23 mouse cellular contexts compared by ENCODE assay signal in the genomic region with DNA sequence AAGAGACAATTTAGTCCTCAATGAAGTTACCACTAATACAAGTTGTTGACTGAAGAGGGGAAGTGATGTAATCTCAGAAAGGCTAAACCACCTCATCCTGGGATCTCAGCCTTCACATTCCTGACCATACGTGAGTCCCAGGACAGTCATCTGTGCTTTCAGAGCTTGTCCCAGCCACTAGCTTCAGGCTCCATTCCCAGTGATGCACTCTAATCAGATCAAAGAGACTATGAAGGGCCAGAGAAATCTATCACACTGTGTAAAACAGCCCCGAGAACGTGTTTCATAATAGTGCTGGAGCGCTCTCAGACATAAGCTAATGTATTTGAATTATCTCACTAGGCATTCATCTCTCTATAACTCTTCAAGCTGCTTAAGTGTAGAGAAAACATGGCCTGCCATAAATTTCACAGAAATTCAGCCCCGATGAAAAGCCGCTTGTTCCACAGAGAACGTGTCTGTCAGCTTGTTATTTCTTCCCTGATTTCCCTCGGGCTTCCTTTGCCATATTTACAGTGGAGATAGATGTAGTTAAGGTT.
DNase-seq lines count a peak whose midpoint lies in the region; ATAC-seq and TF ChIP-seq lines count a peak whose summit lies in the region.
"Had no signal": no experiment of that assay in that cellular context is flagged by ENCODE, and none has a peak within 500 bp of the region (broad histone marks: within the 10 kb centered on the region; RNA-seq: fewer than 3 reads in every experiment).

No protein-coding gene starts in this region.

- H3K9ac ChIP-seq in hindbrain, embryonic 14.5 days, result no peak overlapping the region
- no peak overlapping the region for H3K9ac ChIP-seq in midbrain, embryonic 14.5 days (replicated peaks; ENCODE audit: low read length)
- no peak overlapping the region for H3K9ac ChIP-seq in midbrain, embryonic 16.5 days (ENCODE audit: low read depth, low read length)
- H3K9ac ChIP-seq: embryonic facial prominence, embryonic 15.5 days; forebrain, embryonic 15.5 days; heart, embryonic 15.5 days; limb, embryonic 12.5 days; liver, embryonic 13.5 days had no signal

- H3K27ac ChIP-seq in hindbrain, embryonic 14.5 days, result no peak overlapping the region
- no peak overlapping the region for H3K27ac ChIP-seq in hindbrain, embryonic 10.5 days
- H3K27ac ChIP-seq in midbrain, embryonic 14.5 days (replicated peaks; ENCODE audit: low read depth, low read length), result no peak overlapping the region
- no peak overlapping the region for H3K27ac ChIP-seq in midbrain, embryonic 10.5 days (replicated peaks)
- peak overlapping the region; percentile 26; the same call in 1 of the 2 replicates for H3K27ac ChIP-seq in midbrain, embryonic 16.5 days (ENCODE audit: low read length)
- H3K27ac ChIP-seq: embryonic facial prominence, embryonic 15.5 days; forebrain, embryonic 15.5 days; heart, embryonic 15.5 days; limb, embryonic 12.5 days; liver, embryonic 13.5 days; stomach, postnatal 0 days had no signal

- ATAC-seq in hindbrain, embryonic 14.5 days (ENCODE audit: low FRiP score), result peak; percentile 43; the same call in 1 of the 2 replicates
- ATAC-seq in midbrain, embryonic 14.5 days (ENCODE audit: low FRiP score, low TSS enrichment), result no peak
- ATAC-seq in midbrain, embryonic 16.5 days, result 0 out of 2 replicates have a peak, but pooled peaks have one; percentile 40
- ATAC-seq: forebrain, embryonic 15.5 days; intestine, embryonic 16.5 days had no signal

- no peak for TF ChIP-seq CTCF in brain, embryonic 14.5 days (IDR thresholded peaks at IDR 0.05; ENCODE audit: borderline replicate concordance, extremely low read depth, insufficient read depth, insufficient read length)

- no peak for TF ChIP-seq POLR2A in brain, embryonic 14.5 days (IDR thresholded peaks at IDR 0.05; ENCODE audit: borderline replicate concordance, extremely low read depth, insufficient read depth, insufficient read length, poor library complexity, severe bottlenecking)

- no peaks in the 10 kb centered on the region for H3K9me3 ChIP-seq in hindbrain, embryonic 14.5 days (ENCODE audit: control insufficient read depth, low read length)
- no peaks in the 10 kb centered on the region for H3K9me3 ChIP-seq in hindbrain, embryonic 10.5 days
- no peaks in the 10 kb centered on the region for H3K9me3 ChIP-seq in midbrain, embryonic 14.5 days (ENCODE audit: control insufficient read depth, low read length)
- no peaks in the 10 kb centered on the region for H3K9me3 ChIP-seq in midbrain, embryonic 10.5 days (replicated peaks)
- no peaks in the 10 kb centered on the region for H3K9me3 ChIP-seq in midbrain, embryonic 16.5 days (replicated peaks; ENCODE audit: control insufficient read depth, low read length, poor library complexity, severe bottlenecking)
- H3K9me3 ChIP-seq: embryonic facial prominence, embryonic 15.5 days; forebrain, embryonic 15.5 days; heart, embryonic 15.5 days; limb, embryonic 12.5 days; liver, embryonic 13.5 days had no signal

- WGBS in hindbrain, embryonic 14.5 days, result 71% methylated on average over 8 of the region's 8 CpGs
- WGBS in hindbrain, embryonic 10.5 days, result 88% methylated on average over 8 of the region's 8 CpGs
- WGBS in midbrain, embryonic 14.5 days, result 66% methylated on average over 8 of the region's 8 CpGs
- 93% methylated on average over 8 of the region's 8 CpGs for WGBS in midbrain, embryonic 10.5 days
- 55% methylated on average over 8 of the region's 8 CpGs for WGBS in midbrain, embryonic 16.5 days

- H3K4me2 ChIP-seq in hindbrain, embryonic 14.5 days (replicated peaks), result no peak overlapping the region
- H3K4me2 ChIP-seq in midbrain, embryonic 14.5 days (ENCODE audit: low read length), result no peak overlapping the region
- no peak overlapping the region for H3K4me2 ChIP-seq in midbrain, embryonic 16.5 days (ENCODE audit: low read length)
- H3K4me2 ChIP-seq: embryonic facial prominence, embryonic 15.5 days; forebrain, embryonic 15.5 days; heart, embryonic 15.5 days; limb, embryonic 12.5 days; liver, embryonic 13.5 days had no signal

- DNase-seq in hindbrain, embryonic 14.5 days (ENCODE audit: low spot score), result no peak
- DNase-seq in hindbrain, embryonic 10.5 days (ENCODE audit: low spot score), result no peak
- peak; percentile 45 for DNase-seq in midbrain, embryonic 14.5 days
- DNase-seq in midbrain, embryonic 10.5 days (ENCODE audit: low spot score), result no peak
- DNase-seq in brain, embryonic 14.5 days (ENCODE audit: low read depth), result peak; percentile 60
- no peak for DNase-seq in gastrocnemius, adult 8-10 months (ENCODE audit: low spot score in 2 of 2)
- DNase-seq: adrenal gland, postnatal 25 days; cerebellum, adult 11 months; cerebellum, adult 9-11 months; kidney, postnatal 36 days; layer of hippocampus, postnatal 36 days; liver, embryonic 13.5 days; lung, adult 2 months; lung, postnatal 14 days; thymus, adult 2 months; thymus, postnatal 4 days had no signal

- H3K36me3 ChIP-seq in hindbrain, embryonic 14.5 days (replicated peaks; ENCODE audit: control insufficient read depth, insufficient read depth), result no peaks in the 10 kb centered on the region
- H3K36me3 ChIP-seq in hindbrain, embryonic 10.5 days, result no peaks in the 10 kb centered on the region
- no peaks in the 10 kb centered on the region for H3K36me3 ChIP-seq in midbrain, embryonic 14.5 days (ENCODE audit: control insufficient read depth, insufficient read depth, low read length)
- peaks cover 8% of the 10 kb centered on the region for H3K36me3 ChIP-seq in midbrain, embryonic 10.5 days
- no peaks in the 10 kb centered on the region for H3K36me3 ChIP-seq in midbrain, embryonic 16.5 days (ENCODE audit: control insufficient read depth, insufficient read depth, low read length)
- H3K36me3 ChIP-seq: embryonic facial prominence, embryonic 15.5 days; forebrain, embryonic 15.5 days; limb, embryonic 12.5 days; liver, embryonic 13.5 days had no signal

- H3K4me1 ChIP-seq in hindbrain, embryonic 14.5 days (replicated peaks; ENCODE audit: control insufficient read depth, insufficient read depth, low read length), result peaks cover 16% of the 10 kb centered on the region; the same call in 1 of the 2 replicates
- H3K4me1 ChIP-seq in hindbrain, embryonic 10.5 days (replicated peaks), result peaks cover 5% of the 10 kb centered on the region; the same call in 1 of the 2 replicates
- H3K4me1 ChIP-seq in midbrain, embryonic 14.5 days (ENCODE audit: control insufficient read depth, insufficient read depth, low read length), result peaks cover 11% of the 10 kb centered on the region
- H3K4me1 ChIP-seq in midbrain, embryonic 10.5 days, result peaks cover under 1% of the 10 kb centered on the region; the same call in 1 of the 2 replicates
- H3K4me1 ChIP-seq in midbrain, embryonic 16.5 days (ENCODE audit: control insufficient read depth, insufficient read depth, low read length), result peaks cover 18% of the 10 kb centered on the region
- H3K4me1 ChIP-seq: embryonic facial prominence, embryonic 15.5 days; liver, embryonic 13.5 days had no signal

- no peaks in the 10 kb centered on the region for H3K27me3 ChIP-seq in hindbrain, embryonic 14.5 days (ENCODE audit: control insufficient read depth, insufficient read depth, low read length)
- no peaks in the 10 kb centered on the region for H3K27me3 ChIP-seq in hindbrain, embryonic 10.5 days (ENCODE audit: insufficient read depth, poor library complexity, severe bottlenecking)
- no peaks in the 10 kb centered on the region for H3K27me3 ChIP-seq in midbrain, embryonic 14.5 days (ENCODE audit: control insufficient read depth, insufficient read depth, low read length)
- no peaks in the 10 kb centered on the region for H3K27me3 ChIP-seq in midbrain, embryonic 10.5 days (ENCODE audit: low read depth, poor library complexity, severe bottlenecking)
- no peaks in the 10 kb centered on the region for H3K27me3 ChIP-seq in midbrain, embryonic 16.5 days (ENCODE audit: control insufficient read depth, insufficient read depth, low read depth, low read length)
- H3K27me3 ChIP-seq: embryonic facial prominence, embryonic 15.5 days; forebrain, embryonic 15.5 days; heart, embryonic 15.5 days; limb, embryonic 12.5 days; liver, embryonic 13.5 days had no signal

- no peak overlapping the region for H3K4me3 ChIP-seq in hindbrain, embryonic 14.5 days (replicated peaks; ENCODE audit: low read length)
- no peak overlapping the region for H3K4me3 ChIP-seq in hindbrain, embryonic 10.5 days
- H3K4me3 ChIP-seq in midbrain, embryonic 14.5 days (replicated peaks; ENCODE audit: low read depth, low read length), result no peak overlapping the region
- no peak overlapping the region for H3K4me3 ChIP-seq in midbrain, embryonic 10.5 days
- no peak overlapping the region for H3K4me3 ChIP-seq in midbrain, embryonic 16.5 days (ENCODE audit: low read depth, low read length)
- H3K4me3 ChIP-seq: embryonic facial prominence, embryonic 15.5 days; forebrain, embryonic 15.5 days; heart, embryonic 15.5 days; limb, embryonic 12.5 days; liver, embryonic 13.5 days had no signal

Comparison
In these comparisons a context has a peak if more than half of its experiments do, and no peak if none do; other contexts are left out.
1. DNase-seq: peak in midbrain, embryonic 14.5 days (single experiment) and brain, embryonic 14.5 days (single experiment); none in hindbrain, embryonic 14.5 days (single experiment), hindbrain, embryonic 10.5 days (single experiment), midbrain, embryonic 10.5 days (single experiment) and gastrocnemius, adult 8-10 months (0 of 2).